Mouse (Mus musculus) heart, adult 2 months (tissue): ENCODE data around the gene Rab23.

Experiments used
- CTCF ChIP-seq: fragments of 200-600 bp; IDR thresholded peaks from 2 replicates; pipeline ENCODE4 v1.8.1; 2022; ENCODE audit warnings: antibody characterized with exemption, mild to moderate bottlenecking, moderate library complexity
- POLR2A ChIP-seq: fragments of 200-500 bp; IDR thresholded peaks from 2 replicates; pipeline ENCODE4 v1.6.1; 2011; ENCODE audit warnings: mild to moderate bottlenecking, low read depth, low read length, control low read depth; ENCODE audit not compliant: insufficient read depth

DNA sequence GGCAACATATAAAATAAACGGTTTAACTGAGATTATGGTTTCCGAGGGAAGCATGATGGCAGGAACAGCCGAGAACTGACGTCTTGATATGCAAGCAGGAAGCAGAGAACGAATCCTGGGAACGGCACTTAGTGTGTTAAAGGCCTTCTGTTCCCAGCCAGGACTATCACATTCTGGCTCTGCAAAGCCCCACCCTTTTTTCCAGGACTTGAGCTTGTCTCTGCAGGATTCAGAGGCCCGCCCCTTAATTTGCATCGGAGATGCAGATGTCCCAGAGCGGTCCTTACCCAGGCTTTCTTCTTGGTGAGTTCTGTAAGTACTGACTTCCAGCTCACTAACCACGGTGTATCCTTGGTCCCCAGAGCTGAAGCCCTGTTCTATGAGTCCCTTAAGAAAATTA, 4.9 kb upstream of the Rab23 start:
- TF ChIP-seq POLR2A (no peak), CTCF (no peak)
